Mouse (Mus musculus) thymus, adult 2 months (tissue): Measurements from ENCODE around the gene Pabpn1l.

Experiments
- CTCF ChIP-seq: fragments of 200-500 bp; IDR thresholded peaks from 2 replicates; pipeline ENCODE4 v1.5.1; 2012; ENCODE audit warnings: mild to moderate bottlenecking, control low read depth, low read length, moderate library complexity, borderline replicate concordance; ENCODE audit not compliant: control insufficient read depth, poor library complexity, insufficient read depth; ENCODE audit errors: extremely low read depth
- POLR2A ChIP-seq: fragments of 200-500 bp; IDR thresholded peaks from 2 replicates; pipeline ENCODE4 v1.6.1; 2012; ENCODE audit warnings: mild to moderate bottlenecking, low read length, control low read depth, moderate library complexity; ENCODE audit not compliant: control insufficient read depth, poor library complexity, insufficient read depth; ENCODE audit errors: extremely low read depth

DNA sequence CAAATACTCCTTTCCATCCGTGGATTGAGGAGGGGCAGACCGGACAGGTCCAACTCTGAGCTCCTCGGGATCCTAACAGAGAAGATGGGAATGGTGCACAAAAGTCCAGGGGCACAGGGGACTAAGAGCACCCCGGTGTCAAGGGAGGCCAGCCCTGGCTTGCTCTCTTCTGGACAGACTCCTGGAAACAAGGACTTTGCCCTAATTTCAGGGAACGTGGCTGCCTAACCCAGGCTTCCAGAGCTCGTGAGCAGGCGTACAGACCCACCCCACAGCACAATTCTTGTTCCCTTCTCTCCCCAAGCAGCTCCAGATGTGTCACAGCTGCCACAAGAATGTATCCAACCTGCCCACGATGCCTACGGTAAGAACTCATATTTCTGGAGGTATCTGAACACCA lies 3.3 kb upstream of the Pabpn1l start:
- TF ChIP-seq CTCF (no peak), POLR2A (no peak)
